In genomic region chr6:138391085-138391484, GRCm38 (mm10) we compare ENCODE assay signal across 20 mouse cellular contexts.
DNase-seq lines count a peak whose midpoint lies in the region; ATAC-seq and TF ChIP-seq lines count a peak whose summit lies in the region.
"Had no signal": no experiment of that assay in that cellular context is flagged by ENCODE, and none has a peak within 500 bp of the region (broad histone marks: within the 10 kb centered on the region; RNA-seq: fewer than 3 reads in every experiment).

No protein-coding gene starts in this region.

- no peak overlapping the region for H3K4me2 ChIP-seq in hindbrain, postnatal 0 days (ENCODE audit: low read depth, low read length)
- no peak overlapping the region for H3K4me2 ChIP-seq in hindbrain, embryonic 16.5 days (ENCODE audit: low read length)
- H3K4me2 ChIP-seq in kidney, postnatal 0 days (ENCODE audit: low read length) = no peak overlapping the region
- no peak overlapping the region for H3K4me2 ChIP-seq in forebrain, embryonic 16.5 days (ENCODE audit: low read length)
- H3K4me2 ChIP-seq: embryonic facial prominence, embryonic 13.5 days; heart, embryonic 13.5 days; hindbrain, embryonic 12.5 days; intestine, embryonic 15.5 days had no signal

- no peak for TF ChIP-seq CTCF in hindbrain, postnatal 0 days (IDR thresholded peaks at IDR 0.05; ENCODE audit: low read depth)
- TF ChIP-seq CTCF in kidney, postnatal 0 days (IDR thresholded peaks at IDR 0.05; ENCODE audit: low read depth) = no peak
- no peak for TF ChIP-seq CTCF in kidney, adult 2 months (conservative IDR thresholded peaks at IDR 0.05; ENCODE audit: insufficient read depth, insufficient read length, low read depth, low read length)
- TF ChIP-seq CTCF in brain, embryonic 14.5 days (IDR thresholded peaks at IDR 0.05; ENCODE audit: borderline replicate concordance, extremely low read depth, insufficient read depth, insufficient read length) = no peak

- H3K36me3 ChIP-seq in hindbrain, postnatal 0 days (ENCODE audit: insufficient read depth, low read length) = no peaks in the 10 kb centered on the region
- H3K36me3 ChIP-seq in hindbrain, embryonic 16.5 days (ENCODE audit: control insufficient read depth, insufficient read depth, low read length) = no peaks in the 10 kb centered on the region
- H3K36me3 ChIP-seq in kidney, postnatal 0 days (ENCODE audit: insufficient read depth, low read length) = no peaks in the 10 kb centered on the region
- no peaks in the 10 kb centered on the region for H3K36me3 ChIP-seq in kidney, adult 2 months (ENCODE audit: control insufficient read depth, insufficient read depth, low read length)
- no peaks in the 10 kb centered on the region for H3K36me3 ChIP-seq in forebrain, embryonic 16.5 days (ENCODE audit: control insufficient read depth, insufficient read depth)
- H3K36me3 ChIP-seq: embryonic facial prominence, embryonic 13.5 days; heart, embryonic 13.5 days; hindbrain, embryonic 12.5 days; intestine, embryonic 15.5 days had no signal

- H3K27me3 ChIP-seq in hindbrain, postnatal 0 days (ENCODE audit: insufficient read depth, low read length) = no peaks in the 10 kb centered on the region
- H3K27me3 ChIP-seq in hindbrain, embryonic 16.5 days (replicated peaks; ENCODE audit: control insufficient read depth, insufficient read depth, low read length) = no peaks in the 10 kb centered on the region
- H3K27me3 ChIP-seq in kidney, postnatal 0 days (ENCODE audit: insufficient read depth, low read length) = no peaks in the 10 kb centered on the region
- H3K27me3 ChIP-seq in kidney, adult 2 months (replicated peaks; ENCODE audit: control insufficient read depth, insufficient read depth, low read length) = no peaks in the 10 kb centered on the region
- H3K27me3 ChIP-seq in forebrain, embryonic 16.5 days (replicated peaks; ENCODE audit: control insufficient read depth, insufficient read depth, low read length) = no peaks in the 10 kb centered on the region
- H3K27me3 ChIP-seq: CH12.LX; embryonic facial prominence, embryonic 13.5 days; heart, embryonic 13.5 days; hindbrain, embryonic 12.5 days; intestine, embryonic 15.5 days had no signal

- no peak overlapping the region for H3K27ac ChIP-seq in hindbrain, postnatal 0 days
- no peak overlapping the region for H3K27ac ChIP-seq in hindbrain, embryonic 16.5 days (ENCODE audit: low read depth, low read length)
- H3K27ac ChIP-seq in kidney, postnatal 0 days = no peak overlapping the region
- no peak overlapping the region for H3K27ac ChIP-seq in kidney, adult 2 months (ENCODE audit: insufficient read depth, low read depth, low read length)
- no peak overlapping the region for H3K27ac ChIP-seq in forebrain, embryonic 16.5 days (ENCODE audit: low read length)
- H3K27ac ChIP-seq: embryonic facial prominence, embryonic 13.5 days; heart, embryonic 13.5 days; hindbrain, embryonic 12.5 days; intestine, embryonic 15.5 days had no signal

- H3K9me3 ChIP-seq in hindbrain, postnatal 0 days (ENCODE audit: low read length) = no peaks in the 10 kb centered on the region
- no peaks in the 10 kb centered on the region for H3K9me3 ChIP-seq in hindbrain, embryonic 16.5 days (ENCODE audit: control insufficient read depth, low read length)
- H3K9me3 ChIP-seq in kidney, postnatal 0 days (replicated peaks; ENCODE audit: low read length) = no peaks in the 10 kb centered on the region
- H3K9me3 ChIP-seq in forebrain, embryonic 16.5 days (ENCODE audit: control insufficient read depth, low read length) = no peaks in the 10 kb centered on the region
- H3K9me3 ChIP-seq: embryonic facial prominence, embryonic 13.5 days; heart, embryonic 13.5 days; hindbrain, embryonic 12.5 days; intestine, embryonic 15.5 days had no signal

- DNase-seq in hindbrain, postnatal 0 days (ENCODE audit: low spot score) = no peak
- DNase-seq in kidney, postnatal 0 days (ENCODE audit: low spot score) = peak; percentile 7
- no peak for DNase-seq in kidney, adult 2 months
- peak; percentile 35 for DNase-seq in brain, embryonic 14.5 days (ENCODE audit: low read depth)
- no peak for DNase-seq in layer of hippocampus, adult 9-10 months (ENCODE audit: low spot score)
- DNase-seq: adrenal gland, adult 8-10 months; adrenal gland, postnatal 36 days; cerebellum, adult 11-12 months; cerebellum, adult 9-10 months; cerebellum, postnatal 25 days; gastrocnemius, postnatal 14 days; heart, postnatal 36 days; kidney, adult 8-10 months had no signal

- H3K4me3 ChIP-seq in hindbrain, postnatal 0 days (ENCODE audit: low read length) = no peak overlapping the region
- H3K4me3 ChIP-seq in hindbrain, embryonic 16.5 days (ENCODE audit: low read length) = no peak overlapping the region
- H3K4me3 ChIP-seq in kidney, postnatal 0 days (replicated peaks; ENCODE audit: low read depth, low read length) = no peak overlapping the region
- H3K4me3 ChIP-seq in kidney, adult 2 months (ENCODE audit: insufficient read depth, low read depth, low read length) = no peak overlapping the region
- H3K4me3 ChIP-seq in forebrain, embryonic 16.5 days (replicated peaks; ENCODE audit: low read length) = no peak overlapping the region
- H3K4me3 ChIP-seq: embryonic facial prominence, embryonic 13.5 days; heart, embryonic 13.5 days; hindbrain, embryonic 12.5 days; intestine, embryonic 15.5 days had no signal

- ATAC-seq in hindbrain, postnatal 0 days = peak; percentile 24; the same call in 1 of the 2 replicates
- no peak for ATAC-seq in hindbrain, embryonic 16.5 days
- no peak for ATAC-seq in kidney, postnatal 0 days (replicated peaks; ENCODE audit: low FRiP score, low read depth)
- ATAC-seq in forebrain, embryonic 16.5 days = peak; percentile 70
- ATAC-seq: intestine, embryonic 15.5 days had no signal

- no peak for TF ChIP-seq POLR2A in kidney, adult 2 months (IDR thresholded peaks at IDR 0.05; ENCODE audit: low read depth, low read length)
- no peak for TF ChIP-seq POLR2A in brain, embryonic 14.5 days (IDR thresholded peaks at IDR 0.05; ENCODE audit: borderline replicate concordance, extremely low read depth, insufficient read depth, insufficient read length, poor library complexity, severe bottlenecking)

- WGBS in hindbrain, postnatal 0 days = 53% methylated on average over 5 of the region's 5 CpGs
- 57% methylated on average over 5 of the region's 5 CpGs for WGBS in hindbrain, embryonic 16.5 days
- WGBS in kidney, postnatal 0 days = 33% methylated on average over 5 of the region's 5 CpGs
- WGBS in kidney, adult 2 months = 29% methylated on average over 5 of the region's 5 CpGs
- WGBS in forebrain, embryonic 16.5 days = 50% methylated on average over 5 of the region's 5 CpGs

- H3K9ac ChIP-seq in hindbrain, postnatal 0 days (replicated peaks; ENCODE audit: low read length) = no peak overlapping the region
- no peak overlapping the region for H3K9ac ChIP-seq in hindbrain, embryonic 16.5 days (ENCODE audit: low read depth, low read length)
- no peak overlapping the region for H3K9ac ChIP-seq in kidney, postnatal 0 days (ENCODE audit: low read depth, low read length)
- no peak overlapping the region for H3K9ac ChIP-seq in forebrain, embryonic 16.5 days (replicated peaks; ENCODE audit: low read depth, low read length)
- H3K9ac ChIP-seq: embryonic facial prominence, embryonic 13.5 days; heart, embryonic 13.5 days; hindbrain, embryonic 12.5 days; intestine, embryonic 15.5 days had no signal

- H3K4me1 ChIP-seq in hindbrain, postnatal 0 days (ENCODE audit: insufficient read depth, low read length) = no peaks in the 10 kb centered on the region
- H3K4me1 ChIP-seq in hindbrain, embryonic 16.5 days (ENCODE audit: control insufficient read depth, insufficient read depth, low read depth, low read length) = no peaks in the 10 kb centered on the region
- H3K4me1 ChIP-seq in kidney, postnatal 0 days (replicated peaks; ENCODE audit: insufficient read depth, low read length) = no peaks in the 10 kb centered on the region
- no peaks in the 10 kb centered on the region for H3K4me1 ChIP-seq in kidney, adult 2 months (ENCODE audit: control insufficient read depth, insufficient read depth, low read length)
- H3K4me1 ChIP-seq in forebrain, embryonic 16.5 days (replicated peaks; ENCODE audit: control insufficient read depth, insufficient read depth, low read length) = peaks cover 4% of the 10 kb centered on the region
- H3K4me1 ChIP-seq: embryonic facial prominence, embryonic 13.5 days; heart, embryonic 13.5 days; intestine, embryonic 15.5 days had no signal

Comparison
In these comparisons a context has a peak if more than half of its experiments do, and no peak if none do; other contexts are left out.
1. ATAC-seq: peak in hindbrain, postnatal 0 days (single experiment) and forebrain, embryonic 16.5 days (single experiment); none in hindbrain, embryonic 16.5 days (single experiment) and kidney, postnatal 0 days (single experiment).
2. DNase-seq: peak in kidney, postnatal 0 days (single experiment) and brain, embryonic 14.5 days (single experiment); none in hindbrain, postnatal 0 days (single experiment), kidney, adult 2 months (single experiment) and layer of hippocampus, adult 9-10 months (single experiment).